Mouse (Mus musculus) CH12.LX (cell line): Measurements from ENCODE around the gene Cfap46. TPM values are rescaled to one million over a fixed set of nuclear protein-coding genes. Genes with fewer than 3 reads are reported as not detected.

ENCODE experiments used
- DNase-seq: peaks from one replicate; pipeline ENCODE4 v3.0.0-alpha.2; 2013; ENCODE audit errors: extremely low read depth
- H3K27ac ChIP-seq: 2 replicates; pipeline ENCODE4 v1.5.1; 2012; ENCODE audit warnings: low read depth, mild to moderate bottlenecking, control low read depth, moderate library complexity; ENCODE audit not compliant: insufficient read depth
- H3K27me3 ChIP-seq: replicated peaks from 2 replicates; pipeline ENCODE3; 2012; ENCODE audit warnings: inconsistent platforms
- H3K36me3 ChIP-seq, 2 experiments: replicated peaks in 1 of 2; 2 replicates each; pipeline versions ENCODE3 to v1.6.1; 2012; ENCODE audit warnings: inconsistent platforms in 1 of 2, low read length in 1 of 2, mild to moderate bottlenecking in 1 of 2, mixed read lengths in 1 of 2, moderate library complexity in 1 of 2; ENCODE audit not compliant: control insufficient read depth in 1 of 2, insufficient read depth in 1 of 2
- H3K4me1 ChIP-seq, 2 experiments: 2 replicates each; pipeline ENCODE4 v1.6.1; 2012; ENCODE audit warnings: inconsistent platforms in 1 of 2, moderate library complexity in 1 of 2; ENCODE audit not compliant: insufficient read depth in 2 of 2, control insufficient read depth in 1 of 2
- H3K4me2 ChIP-seq: 2 replicates; pipeline ENCODE4 v1.6.1; 2012; ENCODE audit warnings: low read depth, mild to moderate bottlenecking, control low read depth; ENCODE audit not compliant: poor library complexity, insufficient read depth, severe bottlenecking
- H3K4me3 ChIP-seq, 3 experiments: fragments of 150-350 bp in 1 of 3; sonication (generic) in 1 of 3; replicated peaks in 1 of 3; 2 replicates each; pipeline versions ENCODE3 to v1.5.1; 2011 to 2012; ENCODE audit warnings: low read depth in 2 of 3, low read length in 2 of 3, mild to moderate bottlenecking in 2 of 3, moderate library complexity in 2 of 3, control low read depth in 1 of 3, improper control_type of control experiment in 1 of 3, inconsistent platforms in 1 of 3, mixed read lengths in 1 of 3; ENCODE audit not compliant: poor library complexity in 1 of 3
- H3K79me2 ChIP-seq: replicated peaks from 2 replicates; pipeline ENCODE4 v1.6.1; 2012; ENCODE audit warnings: mild to moderate bottlenecking, moderate library complexity; ENCODE audit not compliant: control insufficient read depth, poor library complexity, insufficient read depth, severe bottlenecking; ENCODE audit errors: extremely low read depth
- H3K9ac ChIP-seq: 2 replicates; pipeline ENCODE4 v1.6.1; 2012; ENCODE audit warnings: low read depth, mild to moderate bottlenecking, control low read depth, moderate library complexity; ENCODE audit not compliant: insufficient read depth
- H3K9me3 ChIP-seq: replicated peaks from 2 replicates; pipeline ENCODE3; 2012; ENCODE audit warnings: low read length, inconsistent platforms, mixed read lengths
- BHLHE40 ChIP-seq: IDR thresholded peaks from 2 replicates; pipeline ENCODE4 v1.6.1; 2011; ENCODE audit warnings: mild to moderate bottlenecking, low read depth, low read length, improper control_type of control experiment
- CHD1 ChIP-seq: IDR thresholded peaks from 2 replicates; pipeline ENCODE4 v1.6.1; 2012; ENCODE audit warnings: low read depth, low read length, improper control_type of control experiment, inconsistent platforms
- ELF1 ChIP-seq: IDR thresholded peaks from 2 replicates; pipeline ENCODE4 v1.6.1; 2014; ENCODE audit warnings: low read depth, mild to moderate bottlenecking, inconsistent platforms, low read length, improper control_type of control experiment
- EP300 ChIP-seq: IDR thresholded peaks from 2 replicates; pipeline ENCODE4 v1.6.1; 2011; ENCODE audit warnings: low read length, improper control_type of control experiment
- ETS1 ChIP-seq: conservative IDR thresholded peaks from 2 replicates; pipeline ENCODE4 v1.6.1; 2012; ENCODE audit warnings: low read depth, mild to moderate bottlenecking, inconsistent platforms, low read length, improper control_type of control experiment, moderate library complexity
- KAT2A ChIP-seq: IDR thresholded peaks from 2 replicates; pipeline ENCODE4 v1.6.1; 2012; ENCODE audit warnings: low read length, improper control_type of control experiment, inconsistent platforms; ENCODE audit not compliant: insufficient replicate concordance
- MAFK ChIP-seq: IDR thresholded peaks from 2 replicates; pipeline ENCODE4 v1.6.1; 2011; ENCODE audit warnings: low read length, improper control_type of control experiment; ENCODE audit not compliant: insufficient replicate concordance
- MAZ ChIP-seq: IDR thresholded peaks from 2 replicates; pipeline ENCODE4 v1.6.1; 2012; ENCODE audit warnings: low read depth, mild to moderate bottlenecking, inconsistent platforms, low read length, improper control_type of control experiment, moderate library complexity
- MYC ChIP-seq: IDR thresholded peaks from 2 replicates; pipeline ENCODE4 v1.6.1; 2011; ENCODE audit warnings: low read depth, mild to moderate bottlenecking, improper control_type of control experiment, low read length
- NRF1 ChIP-seq: IDR thresholded peaks from 2 replicates; pipeline ENCODE4 v1.6.1; 2014; ENCODE audit warnings: low read depth, mild to moderate bottlenecking, inconsistent platforms, low read length, improper control_type of control experiment, moderate library complexity
- POLR2A ChIP-seq: IDR thresholded peaks from 2 replicates; pipeline ENCODE4 v1.6.1; 2011; ENCODE audit warnings: low read depth, mild to moderate bottlenecking, improper control_type of control experiment, low read length
- TBP ChIP-seq: conservative IDR thresholded peaks from 2 replicates; pipeline ENCODE4 v1.6.1; 2011; ENCODE audit warnings: low read depth, low read length, improper control_type of control experiment
- TCF12 ChIP-seq: IDR thresholded peaks from 2 replicates; pipeline ENCODE4 v1.6.1; 2014; ENCODE audit warnings: low read depth, mild to moderate bottlenecking, inconsistent platforms, low read length, improper control_type of control experiment
- UBTF ChIP-seq: IDR thresholded peaks from 2 replicates; pipeline ENCODE4 v1.6.1; 2012; ENCODE audit warnings: low read depth, mild to moderate bottlenecking, inconsistent platforms, low read length, improper control_type of control experiment, moderate library complexity
- USF1 ChIP-seq: IDR thresholded peaks from 2 replicates; pipeline ENCODE4 v1.6.1; 2014; ENCODE audit warnings: low read depth, mild to moderate bottlenecking, inconsistent platforms, low read length, improper control_type of control experiment
- ZC3H11A ChIP-seq: IDR thresholded peaks from 2 replicates; pipeline ENCODE4 v1.6.1; 2012; ENCODE audit warnings: low read depth, mild to moderate bottlenecking, inconsistent platforms, low read length, improper control_type of control experiment
- ZNF384 ChIP-seq: IDR thresholded peaks from 2 replicates; pipeline ENCODE4 v1.6.1; 2012; ENCODE audit warnings: low read depth, low read length, improper control_type of control experiment, inconsistent platforms
- dilution Hi-C: fragments of 300-500 bp; cut with MboI; formaldehyde crosslinking; loops from 2 replicates; pipeline ENCODE4 v1.14.3; 2020; ENCODE audit warnings: low sequenced_read_pairs; ENCODE audit not compliant: extremely low pct_unique_long_range_greater_than_20kb, extremely low pct_ligation_motif_present
- in situ Hi-C: fragments of 300-500 bp; cut with MboI; formaldehyde crosslinking; loops from 3 replicates; pipeline ENCODE4 v1.14.3; 2019; ENCODE audit warnings: low sequenced_read_pairs, low pct_ligation_motif_present, low pct_unique_long_range_greater_than_20kb, mixed read lengths
- polyA plus RNA-seq: library from polyadenylated mRNA; unstranded; fragments of >175 nt; gene quantifications from 2 replicates; pipeline ENCODE4 v1.2.1, GENCODE M21; 2012; ENCODE audit warnings: low read depth; ENCODE audit not compliant: insufficient read length
- total RNA-seq, 2 experiments: library from RNA; depleted of rRNA; stranded (reverse); fragments of 300-350 nt in 1 of 2; fragments of >200 nt in 1 of 2; gene quantifications; 2 replicates each; pipeline ENCODE4 v1.2.3; 2012 to 2014

Gene Cfap46
- total and polyA plus RNA-seq, 3 experiments = 0.11 to 0.13 (median 0.11) TPM

DNA sequence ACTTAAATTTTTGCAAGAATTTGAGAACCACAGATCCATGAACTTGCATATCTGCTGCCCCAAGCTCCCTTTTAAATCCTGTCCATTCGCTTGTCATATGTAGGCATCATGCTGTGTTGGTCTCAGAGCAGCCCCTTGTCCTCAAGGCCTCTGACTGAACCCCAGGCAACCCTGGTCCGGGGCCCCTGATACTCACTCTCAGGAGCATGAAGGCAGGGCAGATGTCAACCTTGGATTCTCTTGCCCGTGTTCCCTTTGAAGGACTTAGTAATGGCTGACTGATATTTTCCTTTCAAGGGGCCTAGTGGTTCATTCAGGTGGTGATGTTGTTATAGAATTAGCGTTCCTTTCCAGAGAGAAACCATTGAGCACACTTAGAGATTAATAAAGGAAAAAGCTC, 40.4 kb upstream of the Cfap46 start:
- Histone ChIP-seq H3K9ac (no peak overlapping the region), H3K9me3 (no peaks in the 10 kb centered on the region), H3K4me3 (no peak overlapping the region), H3K79me2 (no peaks in the 10 kb centered on the region), H3K4me2 (no peak overlapping the region), H3K27ac (no peak overlapping the region), H3K36me3 (no peaks in the 10 kb centered on the region), H3K4me1 (peaks cover 3 to 15% of the 10 kb centered on the region in 2 experiments; a peak in 3 of 4 replicates), H3K27me3 (no peaks in the 10 kb centered on the region)
- no peak for DNase-seq
- in situ Hi-C loops = no loop called here
- TF ChIP-seq TCF12 (0 out of 2 replicates have a peak, but pooled peaks have one; percentile 9), BHLHE40 (0 out of 2 replicates have a peak, but pooled peaks have one; percentile 21), EP300 (peak; percentile 62), UBTF (no peak), ETS1 (peak; percentile 28; the same call in 1 of the 2 replicates), NRF1 (no peak), USF1 (no peak), POLR2A (no peak)
- dilution Hi-C loops = no loop called here

DNA sequence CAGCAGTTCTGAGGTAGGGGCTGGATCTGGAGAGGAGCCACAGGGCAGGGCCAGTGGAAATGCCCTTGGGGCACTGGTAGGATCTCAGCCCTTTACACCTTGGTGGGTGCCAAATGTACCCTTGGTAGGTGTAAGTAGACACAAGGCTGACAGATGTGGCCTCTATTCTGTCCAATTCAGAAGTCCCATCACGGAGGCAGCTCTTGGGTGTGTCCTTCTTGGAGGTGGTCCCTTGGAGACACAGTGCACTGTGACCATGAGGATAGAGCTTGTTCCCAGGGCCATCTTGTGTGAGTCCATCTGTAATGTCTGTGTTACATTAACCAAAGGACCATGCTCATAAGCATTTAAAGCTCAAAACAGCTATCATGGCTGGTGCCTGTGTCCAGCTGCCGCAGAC, 37.6 kb upstream of the Cfap46 start:
- TF ChIP-seq MYC (no peak), EP300 (no peak), KAT2A (no peak)
- H3K79me2 ChIP-seq = no peaks in the 10 kb centered on the region
- dilution Hi-C loops = no loop called here
- no peak overlapping the region for H3K27ac ChIP-seq
- H3K4me2 ChIP-seq = no peak overlapping the region
- no peak for DNase-seq
- in situ Hi-C loops = no loop called here
- H3K9ac ChIP-seq = no peak overlapping the region
- H3K27me3 ChIP-seq = no peaks in the 10 kb centered on the region
- H3K4me1 ChIP-seq = peaks cover 3 to 5% of the 10 kb centered on the region in 2 experiments; a peak in 2 of 4 replicates
- H3K9me3 ChIP-seq = no peaks in the 10 kb centered on the region
- H3K4me3 ChIP-seq = no peak overlapping the region
- no peaks in the 10 kb centered on the region for H3K36me3 ChIP-seq

DNA sequence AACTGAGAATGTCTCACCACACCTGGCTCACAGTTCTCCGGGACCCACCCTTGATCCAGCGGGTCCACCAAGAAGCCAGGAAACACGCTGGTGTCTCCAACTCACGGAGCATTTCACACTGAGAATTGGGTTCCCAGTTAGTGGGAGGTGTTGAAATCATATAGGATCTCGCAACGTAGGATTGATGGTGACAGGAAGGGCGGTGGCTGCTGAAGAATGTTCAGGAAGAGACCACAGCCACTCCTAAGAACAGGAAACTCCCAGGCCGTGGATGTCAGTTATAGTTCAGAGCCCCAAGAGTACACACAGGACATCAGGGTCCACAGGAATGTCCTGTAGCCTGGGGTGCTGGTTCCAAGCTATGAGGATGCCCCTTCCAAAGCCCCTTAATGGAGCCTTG, 34.2 kb upstream of the Cfap46 start:
- Histone ChIP-seq H3K9ac (no peak overlapping the region), H3K4me2 (no peak overlapping the region)

More for the DNA sequence above, 34.2 kb upstream of the Cfap46 start:
- in situ Hi-C loops = no loop called here
- Histone ChIP-seq H3K4me1 (peaks cover 6 to 15% of the 10 kb centered on the region in 2 experiments), H3K36me3 (no peaks in the 10 kb centered on the region), H3K27ac (no peak overlapping the region), H3K27me3 (no peaks in the 10 kb centered on the region)
- no peak for DNase-seq
- TF ChIP-seq TBP (no peak), CHD1 (no peak), TCF12 (no peak), MAFK (no peak), ZC3H11A (no peak), ELF1 (no peak), MAZ (no peak), ZNF384 (no peak)
- TF ChIP-seq, all 38 proteins: peak for 0
- no peak overlapping the region for H3K4me3 ChIP-seq
- no peaks in the 10 kb centered on the region for H3K9me3 ChIP-seq
- no peaks in the 10 kb centered on the region for H3K79me2 ChIP-seq
- dilution Hi-C loops = no loop called here
